Mouse (Mus musculus): ENCODE results near the gene Mtg1. TPM values are rescaled to one million over a fixed set of nuclear protein-coding genes. Genes with fewer than 3 reads are reported as not detected.

Gene Mtg1
- total RNA-seq, 1 experiment: 21.0 TPM

DNA sequence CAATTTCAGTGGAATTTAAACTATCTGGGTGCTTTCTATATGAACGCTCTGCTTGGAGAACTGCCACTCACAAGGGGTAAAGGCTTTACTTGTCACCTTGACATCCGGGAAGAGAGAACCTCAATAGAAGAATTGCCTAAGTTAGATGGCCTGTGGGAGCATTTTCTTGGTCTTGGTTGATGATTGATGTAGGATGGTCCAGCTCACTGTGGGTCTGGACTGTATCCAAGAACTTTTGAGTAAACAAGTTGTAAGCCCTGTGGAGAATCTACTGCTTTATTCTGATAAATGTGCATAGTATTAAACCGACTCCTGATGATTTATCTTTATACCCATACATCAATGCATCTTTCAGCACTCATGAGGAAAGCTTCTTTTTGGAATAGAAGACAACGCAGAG is 32.0 kb downstream of the Mtg1 start:
- Histone ChIP-seq H3K9ac (ENCODE audit: insufficient read depth, low read depth, low read length, poor library complexity, severe bottlenecking) (no peak overlapping the region), H3K27ac (ENCODE audit: insufficient read depth, low read depth, low read length, poor library complexity, severe bottlenecking) (no peak overlapping the region), H3K4me3 (ENCODE audit: insufficient read depth in 1 of 2, low read depth in 1 of 2, low read length in 2 of 2, poor library complexity in 1 of 2, severe bottlenecking in 1 of 2) (no peak overlapping the region), H3K36me3 (ENCODE audit: control insufficient read depth, insufficient read depth, low read length, poor library complexity, severe bottlenecking) (no peaks in the 10 kb centered on the region), H3K4me1 (ENCODE audit: control insufficient read depth in 2 of 2, insufficient read depth in 2 of 2, low read length in 2 of 2, poor library complexity in 1 of 2) (peaks cover 0 to 7% of the 10 kb centered on the region in 2 experiments; a peak in 1 of 4 replicates), H3K9me3 (ENCODE audit: control insufficient read depth, insufficient read depth, low read depth, low read length) (no peaks in the 10 kb centered on the region)
- no peak for TF ChIP-seq HCFC1 (IDR thresholded peaks at IDR 0.05; ENCODE audit: borderline replicate concordance, insufficient read depth, low read length)
- TF ChIP-seq CHD2 (IDR thresholded peaks at IDR 0.05; ENCODE audit: low read depth, low read length): no peak
- TF ChIP-seq MAFK (IDR thresholded peaks at IDR 0.05; ENCODE audit: insufficient read depth, low read depth, low read length): no peak
- TF ChIP-seq ZNF384 (IDR thresholded peaks at IDR 0.05; ENCODE audit: low read depth, low read length): no peak
- no peak for TF ChIP-seq ZC3H11A (IDR thresholded peaks at IDR 0.05; ENCODE audit: borderline replicate concordance, low read depth, low read length)
- DNase-seq (ENCODE audit: low read depth, low spot score): no peak
- in situ Hi-C loops (cut with MboI; ENCODE audit: low sequenced_read_pairs in 2 of 2, unreplicated experiment in 2 of 2): no loop called here

DNA sequence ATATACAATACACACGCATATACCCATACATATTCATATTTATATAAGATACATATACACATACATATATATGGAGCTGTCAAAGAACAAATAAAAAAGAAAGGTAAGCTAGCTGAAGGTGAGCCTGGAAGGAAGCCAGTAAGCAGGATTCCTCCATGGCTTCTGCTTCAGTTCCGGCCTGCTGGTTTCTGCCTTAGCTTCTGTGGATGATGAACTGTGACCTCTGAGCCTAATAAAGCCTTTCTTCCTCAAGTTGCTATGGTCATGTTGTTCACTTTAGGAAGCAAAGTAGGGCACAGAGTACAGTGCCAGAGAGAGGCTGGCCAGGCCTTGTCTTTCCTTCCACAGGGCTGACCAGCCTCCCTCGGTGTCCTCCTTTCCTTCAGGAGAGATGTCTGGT is 33.5 kb downstream of the Mtg1 start:
- H3K4me1 ChIP-seq (ENCODE audit: control insufficient read depth in 2 of 2, insufficient read depth in 2 of 2, low read length in 2 of 2, poor library complexity in 1 of 2): peaks cover 0 to 7% of the 10 kb centered on the region in 2 experiments; a peak in 1 of 4 replicates
- H3K27ac ChIP-seq (ENCODE audit: insufficient read depth, low read depth, low read length, poor library complexity, severe bottlenecking): no peak overlapping the region
- TF ChIP-seq MAFK (IDR thresholded peaks at IDR 0.05; ENCODE audit: insufficient read depth, low read depth, low read length) (no peak), ZNF384 (IDR thresholded peaks at IDR 0.05; ENCODE audit: low read depth, low read length) (no peak), ZC3H11A (IDR thresholded peaks at IDR 0.05; ENCODE audit: borderline replicate concordance, low read depth, low read length) (no peak), HCFC1 (IDR thresholded peaks at IDR 0.05; ENCODE audit: borderline replicate concordance, insufficient read depth, low read length) (no peak), CHD2 (IDR thresholded peaks at IDR 0.05; ENCODE audit: low read depth, low read length) (no peak)
- in situ Hi-C loops (cut with MboI; ENCODE audit: low sequenced_read_pairs in 2 of 2, unreplicated experiment in 2 of 2): no loop called here
- no peaks in the 10 kb centered on the region for H3K36me3 ChIP-seq (ENCODE audit: control insufficient read depth, insufficient read depth, low read length, poor library complexity, severe bottlenecking)
- H3K4me3 ChIP-seq (ENCODE audit: insufficient read depth in 1 of 2, low read depth in 1 of 2, low read length in 2 of 2, poor library complexity in 1 of 2, severe bottlenecking in 1 of 2): no peak overlapping the region
- no peak for DNase-seq (ENCODE audit: low read depth, low spot score)
- no peak overlapping the region for H3K9ac ChIP-seq (ENCODE audit: insufficient read depth, low read depth, low read length, poor library complexity, severe bottlenecking)
- no peaks in the 10 kb centered on the region for H3K9me3 ChIP-seq (ENCODE audit: control insufficient read depth, insufficient read depth, low read depth, low read length)

DNA sequence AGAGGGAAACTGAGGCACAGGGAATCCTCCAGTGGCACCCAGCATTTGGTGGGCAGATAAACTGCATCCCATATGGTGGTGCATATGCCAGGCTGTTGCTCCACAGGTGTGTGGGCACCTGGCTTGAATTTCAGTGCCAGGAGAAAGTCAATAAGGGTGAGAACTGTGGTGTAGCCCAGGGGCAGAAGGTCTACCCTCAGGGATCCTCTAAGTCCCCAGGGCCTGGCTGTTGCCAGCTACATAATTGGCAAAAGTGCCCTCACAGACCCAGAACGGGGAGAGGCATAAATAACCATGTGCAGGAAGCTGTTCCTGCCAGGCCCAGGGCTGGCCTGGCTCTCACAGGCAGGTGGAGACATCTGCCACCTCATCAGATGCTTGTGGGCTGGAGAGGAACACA is 35.6 kb downstream of the Mtg1 start, which contains the start of gene Olfr523:
Gene Olfr523 (plus strand): TSS at position 282 of the 400 bp plus-strand sequence.
- in situ Hi-C loops (cut with MboI; ENCODE audit: low sequenced_read_pairs in 2 of 2, unreplicated experiment in 2 of 2): no loop called here
- no peak within 1 kb of the TSS for H3K9ac ChIP-seq (ENCODE audit: insufficient read depth, low read depth, low read length, poor library complexity, severe bottlenecking)
- no peak within 1 kb of the TSS for H3K4me3 ChIP-seq (ENCODE audit: insufficient read depth in 1 of 2, low read depth in 1 of 2, low read length in 2 of 2, poor library complexity in 1 of 2, severe bottlenecking in 1 of 2)
- peaks cover 0 to 7% of the 10 kb centered on the region in 2 experiments; a peak in 1 of 4 replicates for H3K4me1 ChIP-seq (ENCODE audit: control insufficient read depth in 2 of 2, insufficient read depth in 2 of 2, low read length in 2 of 2, poor library complexity in 1 of 2)
- no peaks in the 10 kb centered on the region for H3K36me3 ChIP-seq (ENCODE audit: control insufficient read depth, insufficient read depth, low read length, poor library complexity, severe bottlenecking)
- DNase-seq (ENCODE audit: low read depth, low spot score): no peak
- H3K9me3 ChIP-seq (ENCODE audit: control insufficient read depth, insufficient read depth, low read depth, low read length): no peaks in the 10 kb centered on the region
- TF ChIP-seq CHD2 (IDR thresholded peaks at IDR 0.05; ENCODE audit: low read depth, low read length): no peak
- no peak for TF ChIP-seq HCFC1 (IDR thresholded peaks at IDR 0.05; ENCODE audit: borderline replicate concordance, insufficient read depth, low read length)
- TF ChIP-seq ZNF384 (IDR thresholded peaks at IDR 0.05; ENCODE audit: low read depth, low read length): no peak
- TF ChIP-seq MAFK (IDR thresholded peaks at IDR 0.05; ENCODE audit: insufficient read depth, low read depth, low read length): no peak
- no peak for TF ChIP-seq ZC3H11A (IDR thresholded peaks at IDR 0.05; ENCODE audit: borderline replicate concordance, low read depth, low read length)
- H3K27ac ChIP-seq (ENCODE audit: insufficient read depth, low read depth, low read length, poor library complexity, severe bottlenecking): no peak within 1 kb of the TSS

DNA sequence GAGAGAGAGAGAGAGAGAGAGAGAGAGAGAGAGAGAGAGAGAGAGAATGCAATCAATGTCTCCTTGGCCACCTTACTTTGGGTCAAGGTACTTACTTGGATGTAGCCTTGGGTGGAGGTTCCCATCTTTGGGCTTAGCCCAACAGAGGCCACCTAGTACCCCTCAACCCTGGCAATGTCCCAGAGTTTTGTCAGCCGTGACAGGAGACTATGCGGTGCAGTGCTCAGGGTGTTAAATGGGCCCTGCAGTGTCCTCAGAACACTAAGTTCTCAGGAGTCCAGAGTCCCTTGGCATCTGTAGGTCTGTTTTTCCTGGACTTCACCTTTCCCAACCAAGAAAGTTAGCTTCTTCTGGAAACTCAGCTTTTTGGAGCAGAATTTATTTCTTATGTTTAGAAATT is 41.8 kb downstream of the Mtg1 start:
- H3K4me3 ChIP-seq (ENCODE audit: insufficient read depth in 1 of 2, low read depth in 1 of 2, low read length in 2 of 2, poor library complexity in 1 of 2, severe bottlenecking in 1 of 2): no peak overlapping the region
- H3K9ac ChIP-seq (ENCODE audit: insufficient read depth, low read depth, low read length, poor library complexity, severe bottlenecking): no peak overlapping the region
- no peaks in the 10 kb centered on the region for H3K4me1 ChIP-seq (ENCODE audit: control insufficient read depth in 2 of 2, insufficient read depth in 2 of 2, low read length in 2 of 2, poor library complexity in 1 of 2)
- no peak for TF ChIP-seq ZNF384 (IDR thresholded peaks at IDR 0.05; ENCODE audit: low read depth, low read length)
- TF ChIP-seq HCFC1 (IDR thresholded peaks at IDR 0.05; ENCODE audit: borderline replicate concordance, insufficient read depth, low read length): no peak
- in situ Hi-C loops (cut with MboI; ENCODE audit: low sequenced_read_pairs in 2 of 2, unreplicated experiment in 2 of 2): no loop called here
- H3K27ac ChIP-seq (ENCODE audit: insufficient read depth, low read depth, low read length, poor library complexity, severe bottlenecking): no peak overlapping the region
- H3K9me3 ChIP-seq (ENCODE audit: control insufficient read depth, insufficient read depth, low read depth, low read length): no peaks in the 10 kb centered on the region
- no peaks in the 10 kb centered on the region for H3K36me3 ChIP-seq (ENCODE audit: control insufficient read depth, insufficient read depth, low read length, poor library complexity, severe bottlenecking)
- no peak for DNase-seq (ENCODE audit: low read depth, low spot score)

DNA sequence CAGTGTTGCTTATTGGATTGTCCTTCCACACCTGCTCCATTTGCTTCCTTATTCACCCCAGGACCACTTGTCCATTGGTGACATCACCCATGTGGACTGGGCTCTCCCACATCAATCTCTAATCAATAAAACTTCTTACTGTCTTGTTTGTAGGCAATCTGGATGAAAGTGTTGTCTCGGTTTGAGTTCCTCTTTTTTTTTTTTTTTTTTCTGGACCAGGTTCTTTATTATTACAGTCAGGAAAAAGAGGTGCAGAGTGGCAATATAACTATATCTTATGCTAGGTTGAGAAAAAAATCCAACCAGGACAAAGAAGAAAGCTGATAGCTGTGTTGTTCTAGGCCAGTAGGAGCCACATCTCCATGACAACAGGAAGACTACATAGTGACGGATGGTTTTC is 43.3 kb downstream of the Mtg1 start:
- Histone ChIP-seq H3K27ac (ENCODE audit: insufficient read depth, low read depth, low read length, poor library complexity, severe bottlenecking) (no peak overlapping the region), H3K9me3 (ENCODE audit: control insufficient read depth, insufficient read depth, low read depth, low read length) (no peaks in the 10 kb centered on the region), H3K36me3 (ENCODE audit: control insufficient read depth, insufficient read depth, low read length, poor library complexity, severe bottlenecking) (no peaks in the 10 kb centered on the region), H3K4me1 (ENCODE audit: control insufficient read depth in 2 of 2, insufficient read depth in 2 of 2, low read length in 2 of 2, poor library complexity in 1 of 2) (no peaks in the 10 kb centered on the region), H3K9ac (ENCODE audit: insufficient read depth, low read depth, low read length, poor library complexity, severe bottlenecking) (no peak overlapping the region), H3K4me3 (ENCODE audit: insufficient read depth in 1 of 2, low read depth in 1 of 2, low read length in 2 of 2, poor library complexity in 1 of 2, severe bottlenecking in 1 of 2) (no peak overlapping the region)
- no peak for DNase-seq (ENCODE audit: low read depth, low spot score)
- TF ChIP-seq ZNF384 (IDR thresholded peaks at IDR 0.05; ENCODE audit: low read depth, low read length): no peak
- no peak for TF ChIP-seq ZC3H11A (IDR thresholded peaks at IDR 0.05; ENCODE audit: borderline replicate concordance, low read depth, low read length)
- TF ChIP-seq CHD2 (IDR thresholded peaks at IDR 0.05; ENCODE audit: low read depth, low read length): no peak
- no peak for TF ChIP-seq MAFK (IDR thresholded peaks at IDR 0.05; ENCODE audit: insufficient read depth, low read depth, low read length)
- no peak for TF ChIP-seq HCFC1 (IDR thresholded peaks at IDR 0.05; ENCODE audit: borderline replicate concordance, insufficient read depth, low read length)
- in situ Hi-C loops (cut with MboI; ENCODE audit: low sequenced_read_pairs in 2 of 2, unreplicated experiment in 2 of 2): no loop called here

All from ES-E14 (cell line).